Mouse (Mus musculus) myocyte (in vitro differentiated cells): ENCODE measurements at regions not wholly inside any gene's neighbourhood (a gene's known extent, or its start where the extent isn't known, plus 50 kb on each side); places are given as distances from the start of the nearest gene placed in this dataset.

Source experiments
- CEBPB ChIP-seq: IDR thresholded peaks from 2 replicates; pipeline ENCODE4 v1.6.1; 2011; ENCODE audit warnings: mild to moderate bottlenecking, moderate library complexity; ENCODE audit not compliant: poor library complexity, insufficient read depth, severe bottlenecking
- E2F4 ChIP-seq: IDR thresholded peaks from one replicate; pipeline ENCODE4 v1.6.1; 2011; ENCODE audit warnings: mild to moderate bottlenecking, control low read depth, moderate library complexity; ENCODE audit not compliant: insufficient read depth
- MAX ChIP-seq: IDR thresholded peaks from one replicate; pipeline ENCODE4 v1.6.1; 2011; ENCODE audit warnings: low read depth, mild to moderate bottlenecking, control low read depth
- MYOD1 ChIP-seq, 3 experiments: IDR thresholded peaks; one replicate each; pipeline ENCODE4 v1.6.1; 2011; ENCODE audit warnings: control low read depth in 2 of 3, low read depth in 2 of 3, mild to moderate bottlenecking in 2 of 3, moderate library complexity in 1 of 3; ENCODE audit not compliant: insufficient read length in 2 of 3, control insufficient read depth in 1 of 3
- MYOG ChIP-seq, 3 experiments: IDR thresholded peaks; one replicate each; pipeline ENCODE4 v1.6.1; 2011; ENCODE audit warnings: control low read depth in 2 of 3, low read depth in 2 of 3, mild to moderate bottlenecking in 2 of 3; ENCODE audit not compliant: insufficient read length in 2 of 3, control insufficient read depth in 1 of 3, insufficient read depth in 1 of 3
- POLR2A ChIP-seq: IDR thresholded peaks from one replicate; pipeline ENCODE4 v1.6.1; 2011; ENCODE audit warnings: low read depth, mild to moderate bottlenecking, control low read depth, moderate library complexity; ENCODE audit not compliant: insufficient read length
- POLR2AphosphoS2 ChIP-seq: IDR thresholded peaks from one replicate; pipeline ENCODE4 v1.6.1; 2011; ENCODE audit warnings: low read depth, control low read depth; ENCODE audit not compliant: insufficient read length
- REST ChIP-seq: IDR thresholded peaks from one replicate; pipeline ENCODE4 v1.6.1; 2011; ENCODE audit warnings: mild to moderate bottlenecking, control low read depth, moderate library complexity; ENCODE audit not compliant: insufficient read depth, insufficient read length
- TCF12 ChIP-seq: IDR thresholded peaks from one replicate; pipeline ENCODE4 v1.6.1; 2011; ENCODE audit warnings: mild to moderate bottlenecking, control low read depth; ENCODE audit not compliant: poor library complexity, insufficient read depth, severe bottlenecking
- TCF3 ChIP-seq: IDR thresholded peaks from one replicate; pipeline ENCODE4 v1.6.1; 2011; ENCODE audit warnings: low read depth, control low read depth; ENCODE audit not compliant: insufficient read length
- USF1 ChIP-seq: IDR thresholded peaks from one replicate; pipeline ENCODE4 v1.6.1; 2011; ENCODE audit warnings: low read depth, mild to moderate bottlenecking, control low read depth, moderate library complexity

DNA sequence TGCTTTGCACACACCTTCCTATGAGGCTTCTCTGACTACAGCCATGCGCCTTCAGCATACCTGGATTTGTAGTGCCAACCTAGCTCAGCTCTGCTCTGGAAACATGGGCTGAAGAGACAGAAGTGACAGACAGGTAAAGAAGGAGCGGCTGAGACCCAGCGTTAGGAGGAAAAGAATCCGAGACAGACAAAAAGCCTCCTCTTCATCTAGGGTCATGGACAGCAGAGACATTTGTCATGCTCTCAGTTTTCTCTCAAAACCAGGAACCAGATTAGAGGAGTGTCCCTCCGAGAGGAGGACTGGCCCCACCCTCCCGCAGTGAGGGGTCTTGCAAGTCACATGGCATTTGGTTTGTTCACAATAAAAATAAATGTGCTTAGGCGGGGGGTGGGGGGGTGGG, 317.4 kb upstream of the Prickle1 start:
- TF ChIP-seq MAX: no peak
- no peak for TF ChIP-seq POLR2A
- TF ChIP-seq CEBPB: no peak
- TF ChIP-seq MYOD1 (IDR thresholded peaks at IDR 0.05; ENCODE audit: control insufficient read depth in 1 of 3, insufficient read length in 2 of 3, low read depth in 2 of 3): no peak
- no peak for TF ChIP-seq MYOG (IDR thresholded peaks at IDR 0.05; ENCODE audit: control insufficient read depth in 1 of 3, insufficient read depth in 1 of 3, insufficient read length in 2 of 3, low read depth in 2 of 3)
- TF ChIP-seq TCF3: no peak
- TF ChIP-seq USF1: no peak
- no peak for TF ChIP-seq TCF12
- no peak for TF ChIP-seq E2F4
- no peak for TF ChIP-seq REST
- TF ChIP-seq POLR2AphosphoS2: no peak
